Mouse (Mus musculus) heart, adult 2 months (tissue): ENCODE data around the gene Adamts5. TPM values are rescaled to one million over a fixed set of nuclear protein-coding genes. Genes with fewer than 3 reads are reported as not detected.

Experiments
- DNase-seq, 2 experiments: peaks; one replicate each; pipeline ENCODE4 v3.0.0; 2021
- H3K27ac ChIP-seq: fragments of 200-600 bp; 2 replicates; pipeline ENCODE4 v1.8.1; 2022
- H3K27me3 ChIP-seq: fragments of 200-500 bp; 2 replicates; pipeline ENCODE4 v1.6.1; 2012; ENCODE audit warnings: mild to moderate bottlenecking, low read length, inconsistent platforms, mixed read lengths; ENCODE audit not compliant: control insufficient read depth, insufficient read depth
- H3K36me3 ChIP-seq: fragments of 200-500 bp; 2 replicates; pipeline ENCODE4 v1.6.1; 2012; ENCODE audit warnings: low read length, inconsistent platforms; ENCODE audit not compliant: control insufficient read depth, insufficient read depth
- H3K4me1 ChIP-seq: fragments of 200-500 bp; 2 replicates; pipeline ENCODE4 v1.6.1; 2011; ENCODE audit warnings: low read length; ENCODE audit not compliant: control insufficient read depth, insufficient read depth
- H3K4me3 ChIP-seq: fragments of 200-600 bp; 2 replicates; pipeline ENCODE4 v1.8.1; 2022
- H3K79me2 ChIP-seq: fragments of 200-500 bp; replicated peaks from 2 replicates; pipeline ENCODE4 v1.6.1; 2012; ENCODE audit warnings: mild to moderate bottlenecking, inconsistent platforms, low read length, moderate library complexity, mixed read lengths; ENCODE audit not compliant: control insufficient read depth, insufficient read depth
- H3K9ac ChIP-seq: fragments of 200-500 bp; 2 replicates; pipeline ENCODE4 v1.6.1; 2012; ENCODE audit warnings: low read depth, mild to moderate bottlenecking, control low read depth, inconsistent platforms, low read length, mixed read lengths
- CTCF ChIP-seq: fragments of 200-600 bp; IDR thresholded peaks from 2 replicates; pipeline ENCODE4 v1.8.1; 2022; ENCODE audit warnings: antibody characterized with exemption, mild to moderate bottlenecking, moderate library complexity
- EP300 ChIP-seq: fragments of 200-500 bp; IDR thresholded peaks from 2 replicates; pipeline ENCODE4 v1.6.1; 2011; ENCODE audit warnings: low read depth, low read length, control low read depth; ENCODE audit not compliant: insufficient read depth
- POLR2A ChIP-seq: fragments of 200-500 bp; IDR thresholded peaks from 2 replicates; pipeline ENCODE4 v1.6.1; 2011; ENCODE audit warnings: mild to moderate bottlenecking, low read depth, low read length, control low read depth; ENCODE audit not compliant: insufficient read depth
- WGBS: fragments of 180-500 bp; shearing (Covaris S2); methylation state at CpG from one replicate; pipeline ENCODE4 v1.1.7; 2018; 5-methylcytosine and 5-hydroxymethylcytosine counted together
- intact Hi-C: fragments of 180-260 bp; cut with DNase I; formaldehyde crosslinking; loops from one replicate; pipeline ENCODE4 v1.15.1; 2025
- polyA plus RNA-seq: library from polyadenylated mRNA; depleted of rRNA; stranded (reverse); fragments of >200 nt; gene quantifications from 2 replicates; pipeline ENCODE4 v1.2.3, GENCODE M21; 2012; rRNA removed
- total RNA-seq, 2 experiments: library from RNA; stranded (reverse); gene quantifications; 2 replicates each; pipeline ENCODE4 v1.2.3; 2021

Adamts5 gene
- total and polyA plus RNA-seq, 3 experiments: 3.6 to 7.5 (median 7.4) TPM

GRCm38 (mm10) chr16:85807626-85808025 lies 94.0 kb downstream of the Adamts5 start:
- peak; percentile 68 to 78 for DNase-seq
- Histone ChIP-seq H3K79me2 (no peaks in the 10 kb centered on the region), H3K4me3 (no peak overlapping the region), H3K9ac (no peak overlapping the region), H3K27me3 (no peaks in the 10 kb centered on the region), H3K4me1 (peaks cover 1% of the 10 kb centered on the region; the same call in 1 of the 2 replicates), H3K36me3 (no peaks in the 10 kb centered on the region), H3K27ac (no peak overlapping the region)
- TF ChIP-seq CTCF: peak; percentile 74
- no peak for TF ChIP-seq POLR2A
- TF ChIP-seq EP300: peak; percentile 53; the same call in 1 of the 2 replicates
- WGBS: 12% methylated on average over 2 of the region's 2 CpGs
- intact Hi-C loops: loop anchor here (1.0 to 10.0 kb wide), 10 partner anchors 83 to 1587 kb away; no protein-coding TSS in a partner anchor

DNA sequence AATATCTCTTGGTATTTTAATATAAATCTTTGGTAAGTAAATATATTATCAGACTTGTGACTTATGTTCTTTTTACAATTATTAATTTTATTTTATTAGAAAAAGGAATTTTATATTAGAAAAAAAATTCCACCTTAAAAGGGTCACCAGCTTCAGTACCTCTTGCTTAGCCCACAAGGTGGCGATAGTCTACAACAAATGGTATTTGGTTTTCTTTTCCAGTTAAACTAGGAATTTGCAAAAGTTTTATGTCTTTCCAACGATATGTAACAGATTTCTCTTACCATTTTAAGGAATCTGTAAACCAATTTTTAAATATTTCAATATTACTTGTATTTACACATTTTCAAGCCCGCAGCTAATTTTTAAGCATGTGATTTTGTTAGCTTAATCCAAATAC lies 94.6 kb downstream of the Adamts5 start:
- Histone ChIP-seq H3K36me3 (no peaks in the 10 kb centered on the region), H3K4me3 (no peak overlapping the region), H3K4me1 (peaks cover 1% of the 10 kb centered on the region; the same call in 1 of the 2 replicates), H3K79me2 (no peaks in the 10 kb centered on the region), H3K27me3 (no peaks in the 10 kb centered on the region), H3K9ac (no peak overlapping the region), H3K27ac (peak overlapping the region; percentile 32; the same call in 1 of the 2 replicates)
- intact Hi-C loops: loop anchor here (1.0 to 10.0 kb wide), 10 partner anchors 82 to 1588 kb away; no protein-coding TSS in a partner anchor
- 11% methylated on average over 3 of the region's 3 CpGs for WGBS
- peak in 1 of 2 experiments; percentile 32 for DNase-seq
- TF ChIP-seq CTCF: peak; percentile 92
- TF ChIP-seq EP300: no peak

Other genes with a start within 250 kb of the Adamts5 start
- 10 to 100 TPM; 31.7 to 32.8 TPM for gene Adamts1, start 98.7 kb downstream of the Adamts5 start, total RNA-seq
- 18.4 and 23.4 TPM in 2 replicates for gene Adamts1, start 98.7 kb downstream of the Adamts5 start, polyA plus RNA-seq